Mouse (Mus musculus): ENCODE measurements around the gene Nudt3. TPM values are rescaled to one million over a fixed set of nuclear protein-coding genes. Genes with fewer than 3 reads are reported as not detected.

Nudt3 gene
- polyA plus RNA-seq, 1 experiment from 2014 or later: 117 TPM

- H3K27me3 ChIP-seq (ENCODE audit: control insufficient read depth, insufficient read depth, low read length): no peaks in the 10 kb centered on the region
- peaks cover 19% of the 10 kb centered on the region; the same call in 1 of the 2 replicates for H3K36me3 ChIP-seq (ENCODE audit: control insufficient read depth, insufficient read depth, low read length)
- H3K9ac ChIP-seq (replicated peaks; ENCODE audit: low read length): no peak overlapping the region
- WGBS: 77% methylated on average over 4 of the region's 4 CpGs
- no peak overlapping the region for H3K4me2 ChIP-seq (ENCODE audit: low read length)
- no peak overlapping the region for H3K27ac ChIP-seq (replicated peaks; ENCODE audit: low read depth, low read length)
- DNase-seq (no peak), ATAC-seq (ENCODE audit: low FRiP score, low TSS enrichment) (no peak)
- no peak overlapping the region for H3K4me3 ChIP-seq (replicated peaks; ENCODE audit: low read depth, low read length)
- no peaks in the 10 kb centered on the region for H3K9me3 ChIP-seq (ENCODE audit: control insufficient read depth, low read length)
- 0 out of 2 replicates have a peak, but pooled peaks cover 7% of the 10 kb centered on the region for H3K4me1 ChIP-seq (ENCODE audit: control insufficient read depth, insufficient read depth, low read length)
These were observed 10.3 kb downstream of the Nudt3 start for GRCm38 (mm10) chr17:27613016-27613415.

- no peak overlapping the region for H3K4me3 ChIP-seq (replicated peaks; ENCODE audit: low read depth, low read length)
- H3K27me3 ChIP-seq (ENCODE audit: control insufficient read depth, insufficient read depth, low read length): no peaks in the 10 kb centered on the region
- H3K9me3 ChIP-seq (ENCODE audit: control insufficient read depth, low read length): no peaks in the 10 kb centered on the region
- DNase-seq (no peak), ATAC-seq (ENCODE audit: low FRiP score, low TSS enrichment) (no peak)
- 0 out of 2 replicates have a peak, but pooled peaks cover 17% of the 10 kb centered on the region for H3K36me3 ChIP-seq (ENCODE audit: control insufficient read depth, insufficient read depth, low read length)
- H3K4me2 ChIP-seq (ENCODE audit: low read length): no peak overlapping the region
- H3K9ac ChIP-seq (replicated peaks; ENCODE audit: low read length): no peak overlapping the region
- no peak overlapping the region for H3K27ac ChIP-seq (replicated peaks; ENCODE audit: low read depth, low read length)
- 0 out of 2 replicates have a peak, but pooled peaks cover 7% of the 10 kb centered on the region for H3K4me1 ChIP-seq (ENCODE audit: control insufficient read depth, insufficient read depth, low read length)
- 84% methylated on average over 5 of the region's 5 CpGs for WGBS
These were observed 11.3 kb downstream of the Nudt3 start for GRCm38 (mm10) chr17:27611994-27612393.

GRCm38 (mm10) chr17:27611519-27611884 is 11.8 kb downstream of the Nudt3 start:
- Histone ChIP-seq H3K36me3 (ENCODE audit: control insufficient read depth, insufficient read depth, low read length) (0 out of 2 replicates have a peak, but pooled peaks cover 14% of the 10 kb centered on the region), H3K4me3 (replicated peaks; ENCODE audit: low read depth, low read length) (no peak overlapping the region), H3K4me2 (ENCODE audit: low read length) (no peak overlapping the region), H3K27me3 (ENCODE audit: control insufficient read depth, insufficient read depth, low read length) (no peaks in the 10 kb centered on the region), H3K27ac (replicated peaks; ENCODE audit: low read depth, low read length) (no peak overlapping the region), H3K9me3 (ENCODE audit: control insufficient read depth, low read length) (no peaks in the 10 kb centered on the region), H3K9ac (replicated peaks; ENCODE audit: low read length) (no peak overlapping the region), H3K4me1 (ENCODE audit: control insufficient read depth, insufficient read depth, low read length) (0 out of 2 replicates have a peak, but pooled peaks cover 7% of the 10 kb centered on the region)
- 75% methylated on average over 3 of the region's 3 CpGs for WGBS
- ATAC-seq (ENCODE audit: low FRiP score, low TSS enrichment): no peak
- no peak for DNase-seq

GRCm38 (mm10) chr17:27610679-27611518 is 12.4 kb downstream of the Nudt3 start:
- WGBS: 82% methylated on average over 10 of the region's 10 CpGs
- Histone ChIP-seq H3K9ac (replicated peaks; ENCODE audit: low read length) (no peak overlapping the region), H3K4me3 (replicated peaks; ENCODE audit: low read depth, low read length) (no peak overlapping the region), H3K27me3 (ENCODE audit: control insufficient read depth, insufficient read depth, low read length) (no peaks in the 10 kb centered on the region), H3K4me1 (ENCODE audit: control insufficient read depth, insufficient read depth, low read length) (0 out of 2 replicates have a peak, but pooled peaks cover 7% of the 10 kb centered on the region), H3K36me3 (ENCODE audit: control insufficient read depth, insufficient read depth, low read length) (0 out of 2 replicates have a peak, but pooled peaks cover 14% of the 10 kb centered on the region), H3K9me3 (ENCODE audit: control insufficient read depth, low read length) (no peaks in the 10 kb centered on the region), H3K27ac (replicated peaks; ENCODE audit: low read depth, low read length) (no peak overlapping the region), H3K4me2 (ENCODE audit: low read length) (no peak overlapping the region)
- ATAC-seq (ENCODE audit: low FRiP score, low TSS enrichment): no peak
- no peak for DNase-seq

GRCm38 (mm10) chr17:27609576-27609975 is 13.7 kb downstream of the Nudt3 start:
- Histone ChIP-seq H3K36me3 (ENCODE audit: control insufficient read depth, insufficient read depth, low read length) (0 out of 2 replicates have a peak, but pooled peaks cover 14% of the 10 kb centered on the region), H3K9ac (replicated peaks; ENCODE audit: low read length) (no peak overlapping the region), H3K27ac (replicated peaks; ENCODE audit: low read depth, low read length) (no peak overlapping the region), H3K4me2 (ENCODE audit: low read length) (no peak overlapping the region), H3K9me3 (ENCODE audit: control insufficient read depth, low read length) (no peaks in the 10 kb centered on the region), H3K4me3 (replicated peaks; ENCODE audit: low read depth, low read length) (no peak overlapping the region), H3K4me1 (ENCODE audit: control insufficient read depth, insufficient read depth, low read length) (0 out of 2 replicates have a peak, but pooled peaks cover 7% of the 10 kb centered on the region), H3K27me3 (ENCODE audit: control insufficient read depth, insufficient read depth, low read length) (no peaks in the 10 kb centered on the region)
- ATAC-seq (ENCODE audit: low FRiP score, low TSS enrichment) (no peak), DNase-seq (no peak)
- WGBS: 90% methylated on average over 7 of the region's 7 CpGs

- ATAC-seq (ENCODE audit: low FRiP score, low TSS enrichment) (no peak), DNase-seq (no peak)
- Histone ChIP-seq H3K36me3 (ENCODE audit: control insufficient read depth, insufficient read depth, low read length) (0 out of 2 replicates have a peak, but pooled peaks cover 8% of the 10 kb centered on the region), H3K4me2 (ENCODE audit: low read length) (no peak overlapping the region), H3K9ac (replicated peaks; ENCODE audit: low read length) (no peak overlapping the region), H3K4me3 (replicated peaks; ENCODE audit: low read depth, low read length) (no peak overlapping the region), H3K27me3 (ENCODE audit: control insufficient read depth, insufficient read depth, low read length) (no peaks in the 10 kb centered on the region), H3K9me3 (ENCODE audit: control insufficient read depth, low read length) (no peaks in the 10 kb centered on the region), H3K27ac (replicated peaks; ENCODE audit: low read depth, low read length) (0 out of 2 replicates have a peak overlapping the region, but pooled peaks have one; percentile 26), H3K4me1 (ENCODE audit: control insufficient read depth, insufficient read depth, low read length) (peaks cover 37% of the 10 kb centered on the region)
- WGBS: 75% methylated on average over 21 of the region's 21 CpGs
These were observed 19.6 kb downstream of the Nudt3 start for GRCm38 (mm10) chr17:27603522-27604234.

- Histone ChIP-seq H3K4me1 (ENCODE audit: control insufficient read depth, insufficient read depth, low read length) (peaks cover 37% of the 10 kb centered on the region), H3K27ac (replicated peaks; ENCODE audit: low read depth, low read length) (no peak overlapping the region), H3K9me3 (ENCODE audit: control insufficient read depth, low read length) (no peaks in the 10 kb centered on the region), H3K4me3 (replicated peaks; ENCODE audit: low read depth, low read length) (no peak overlapping the region), H3K36me3 (ENCODE audit: control insufficient read depth, insufficient read depth, low read length) (0 out of 2 replicates have a peak, but pooled peaks cover 3% of the 10 kb centered on the region), H3K4me2 (ENCODE audit: low read length) (no peak overlapping the region), H3K27me3 (ENCODE audit: control insufficient read depth, insufficient read depth, low read length) (no peaks in the 10 kb centered on the region), H3K9ac (replicated peaks; ENCODE audit: low read length) (no peak overlapping the region)
- 94% methylated on average over 2 of the region's 2 CpGs for WGBS
- ATAC-seq (ENCODE audit: low FRiP score, low TSS enrichment) (no peak), DNase-seq (no peak)
These were observed 20.3 kb downstream of the Nudt3 start for GRCm38 (mm10) chr17:27603036-27603435.

- H3K9me3 ChIP-seq (ENCODE audit: control insufficient read depth, low read length): no peaks in the 10 kb centered on the region
- DNase-seq: no peak
- no peak overlapping the region; the same call in 1 of the 2 replicates for H3K4me2 ChIP-seq (ENCODE audit: low read length)
- no peak for ATAC-seq (ENCODE audit: low FRiP score, low TSS enrichment)
- H3K27ac ChIP-seq (replicated peaks; ENCODE audit: low read depth, low read length): peak overlapping the region; percentile 5; the same call in 1 of the 2 replicates
- peaks cover 15% of the 10 kb centered on the region for H3K36me3 ChIP-seq (ENCODE audit: control insufficient read depth, insufficient read depth, low read length)
- H3K9ac ChIP-seq (replicated peaks; ENCODE audit: low read length): no peak overlapping the region
- 63% methylated on average over 5 of the region's 5 CpGs for WGBS
- H3K4me1 ChIP-seq (ENCODE audit: control insufficient read depth, insufficient read depth, low read length): peaks cover 37% of the 10 kb centered on the region
- no peak overlapping the region for H3K4me3 ChIP-seq (replicated peaks; ENCODE audit: low read depth, low read length)
- no peaks in the 10 kb centered on the region for H3K27me3 ChIP-seq (ENCODE audit: control insufficient read depth, insufficient read depth, low read length)
These were observed 22.4 kb downstream of the Nudt3 start for GRCm38 (mm10) chr17:27600869-27601268.

Measured in midbrain, embryonic 14.5 days (tissue).